Mouse (Mus musculus): ENCODE results near the gene Sntn.

Gene Sntn

DNA sequence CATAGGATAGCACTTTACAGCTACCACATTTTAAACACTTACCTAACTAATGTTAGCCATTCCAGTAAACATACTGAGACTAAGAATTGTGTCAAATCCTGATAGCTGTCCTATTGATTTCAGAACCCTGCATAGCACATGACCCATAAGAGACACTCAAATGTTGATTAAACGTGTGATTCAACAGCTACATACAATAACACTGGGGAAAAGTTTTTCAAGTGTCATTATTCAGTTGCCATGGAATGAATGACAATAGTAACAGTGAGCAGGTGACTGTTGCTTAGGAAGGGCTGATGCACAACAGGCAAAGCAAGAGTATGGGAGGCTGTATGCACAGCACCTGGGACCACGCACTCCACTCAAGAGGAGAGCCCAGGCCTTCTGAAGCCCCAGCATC is at the start of gene Sntn:
Gene Sntn, plus strand, starts transcription at position 301 of the 400 bp plus-strand sequence.
- DNase-seq, result no peak

GRCm38 (mm10) chr14:13649865-13650264 is 20.8 kb upstream of the Sntn start:
- no peak for DNase-seq

- DNase-seq, result no peak
Observed at GRCm38 (mm10) chr14:13651039-13651438, 19.6 kb upstream of the Sntn start.

DNA sequence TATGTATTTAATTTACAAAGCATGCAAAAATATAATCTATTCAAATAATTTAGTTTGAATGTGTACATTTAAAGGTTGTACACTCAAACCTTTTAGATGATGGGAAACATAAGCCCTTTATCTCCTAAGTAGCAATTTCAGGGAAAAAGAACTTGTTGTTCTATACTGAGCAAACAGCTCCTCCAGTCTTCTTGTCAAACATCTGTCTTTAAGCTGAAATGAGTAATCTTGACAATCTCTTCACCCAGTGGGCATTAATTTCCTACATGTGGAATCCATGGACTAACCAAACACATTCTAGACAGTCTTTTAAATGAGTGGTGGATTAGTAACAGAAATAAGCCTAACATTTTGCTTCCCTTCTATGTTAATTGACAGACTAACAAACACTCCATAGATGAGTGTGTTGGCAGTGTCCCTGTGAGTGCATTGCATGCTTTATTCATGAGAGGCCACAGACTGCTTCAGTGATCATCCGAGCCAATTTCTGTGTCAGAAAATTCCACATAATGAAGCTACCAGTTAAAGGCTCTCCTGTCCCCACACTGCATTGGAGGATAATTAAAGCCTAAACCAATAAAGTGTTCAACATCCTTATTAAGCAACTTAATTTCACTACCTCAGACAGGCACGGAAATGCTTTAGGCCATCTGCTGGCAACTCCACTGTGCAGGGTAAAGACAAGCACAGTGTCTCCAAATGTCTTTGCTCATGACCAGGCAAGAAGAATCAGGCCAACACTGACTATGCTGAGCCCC is 19.0 kb upstream of the Sntn start:
- no peak for DNase-seq

GRCm38 (mm10) chr14:13686716-13687115 is 16.0 kb downstream of the Sntn start:
- DNase-seq, result no peak

- no peak for DNase-seq
Observed at GRCm38 (mm10) chr14:13690426-13690825, 19.8 kb downstream of the Sntn start.

GRCm38 (mm10) chr14:13732263-13732662 is 61.6 kb downstream of the Sntn start:
- DNase-seq, result no peak

Data from cerebellum, adult 8-10 months (tissue).